Mouse (Mus musculus) liver, embryonic 14.5 days (tissue): ENCODE results near the gene Uri1. TPM values are rescaled to one million over a fixed set of nuclear protein-coding genes. Genes with fewer than 3 reads are reported as not detected.

Experiments
- ATAC-seq: fragments of 200-750 bp; cut with Nextera tagmentation; 2 replicates; pipeline ENCODE4 v1.8.0; 2017; ENCODE audit warnings: moderate number of reproducible peaks, mild to moderate bottlenecking, moderate library complexity; ENCODE audit not compliant: insufficient read depth
- DNase-seq, 3 experiments: peaks; one replicate each; pipeline ENCODE4 v3.0.0-alpha.2; 2012 to 2013; ENCODE audit warnings: low read depth in 3 of 3, low spot score in 3 of 3
- H3K27ac ChIP-seq: fragments of 300-500 bp; sonication (generic); 2 replicates; pipeline ENCODE4 v1.5.1; 2014; ENCODE audit warnings: moderate library complexity, mild to moderate bottlenecking, control low read depth, inconsistent platforms
- H3K27me3 ChIP-seq: fragments of 300-500 bp; sonication (generic); 2 replicates; pipeline ENCODE4 v1.6.1; 2014; ENCODE audit warnings: mild to moderate bottlenecking, low read length, moderate library complexity; ENCODE audit not compliant: control insufficient read depth, insufficient read depth
- H3K36me3 ChIP-seq: fragments of 300-500 bp; sonication (generic); replicated peaks from 2 replicates; pipeline ENCODE4 v1.6.1; 2014; ENCODE audit warnings: low read depth; ENCODE audit not compliant: control insufficient read depth, insufficient read depth
- H3K4me1 ChIP-seq, 2 experiments: fragments of 200-500 bp in 1 of 2; fragments of 300-500 bp in 1 of 2; sonication (generic) in 1 of 2; replicated peaks; 2 replicates each; pipeline ENCODE4 v1.6.1; 2012 to 2014; ENCODE audit warnings: antibody characterized with exemption in 1 of 2, inconsistent platforms in 1 of 2, low read length in 1 of 2; ENCODE audit not compliant: control insufficient read depth in 2 of 2, insufficient read depth in 2 of 2
- H3K4me2 ChIP-seq: fragments of 300-500 bp; sonication (generic); 2 replicates; pipeline ENCODE4 v1.6.1; 2014; ENCODE audit warnings: low read depth, mild to moderate bottlenecking, control low read depth, moderate library complexity
- H3K4me3 ChIP-seq, 2 experiments: fragments of 200-500 bp in 1 of 2; fragments of 300-500 bp in 1 of 2; sonication (generic) in 1 of 2; 2 replicates each; pipeline ENCODE4 v1.5.1; 2012 to 2014; ENCODE audit warnings: low read depth in 2 of 2, low read length in 2 of 2, mild to moderate bottlenecking in 2 of 2, control low read depth in 1 of 2, inconsistent platforms in 1 of 2, moderate library complexity in 1 of 2; ENCODE audit not compliant: insufficient read depth in 1 of 2
- H3K9ac ChIP-seq: fragments of 300-500 bp; sonication (generic); replicated peaks from 2 replicates; pipeline ENCODE4 v1.6.1; 2014; ENCODE audit warnings: mild to moderate bottlenecking, control low read depth, moderate library complexity
- H3K9me3 ChIP-seq: fragments of 300-500 bp; sonication (generic); 2 replicates; pipeline ENCODE4 v1.6.1; 2016; ENCODE audit warnings: low read length, mixed read lengths; ENCODE audit not compliant: control insufficient read depth
- CTCF ChIP-seq: IDR thresholded peaks from 2 replicates; pipeline ENCODE4 v1.5.1; 2016; ENCODE audit warnings: antibody characterized with exemption, low read depth, control low read depth
- EP300 ChIP-seq: IDR thresholded peaks from 2 replicates; pipeline ENCODE4 v1.6.1; 2016; ENCODE audit warnings: antibody characterized with exemption, low read depth
- WGBS: fragments of 180-500 bp; shearing (Covaris S2); extraction: QIAGEN DNeasy Blood & Tissue Kit; methylation state at CpG from one replicate; pipeline ENCODE4 v1.1.7; 2014; ENCODE audit not compliant: insufficient replicate concordance; 5-methylcytosine and 5-hydroxymethylcytosine counted together
- polyA plus RNA-seq, 2 experiments: library from polyadenylated mRNA; depleted of rRNA in 1 of 2; stranded (reverse) in 1 of 2; unstranded in 1 of 2; fragments of >200 nt; fragmentation: Nextera tagmentation in 1 of 2; extraction: Ambion mirVana in 1 of 2; gene quantifications; 2 replicates each; pipeline versions ENCODE4 v1.2.1 to v1.2.3; 2012 to 2014

The Uri1 gene
- polyA plus RNA-seq, 2 experiments, result 7.2 to 11.9 TPM

DNA sequence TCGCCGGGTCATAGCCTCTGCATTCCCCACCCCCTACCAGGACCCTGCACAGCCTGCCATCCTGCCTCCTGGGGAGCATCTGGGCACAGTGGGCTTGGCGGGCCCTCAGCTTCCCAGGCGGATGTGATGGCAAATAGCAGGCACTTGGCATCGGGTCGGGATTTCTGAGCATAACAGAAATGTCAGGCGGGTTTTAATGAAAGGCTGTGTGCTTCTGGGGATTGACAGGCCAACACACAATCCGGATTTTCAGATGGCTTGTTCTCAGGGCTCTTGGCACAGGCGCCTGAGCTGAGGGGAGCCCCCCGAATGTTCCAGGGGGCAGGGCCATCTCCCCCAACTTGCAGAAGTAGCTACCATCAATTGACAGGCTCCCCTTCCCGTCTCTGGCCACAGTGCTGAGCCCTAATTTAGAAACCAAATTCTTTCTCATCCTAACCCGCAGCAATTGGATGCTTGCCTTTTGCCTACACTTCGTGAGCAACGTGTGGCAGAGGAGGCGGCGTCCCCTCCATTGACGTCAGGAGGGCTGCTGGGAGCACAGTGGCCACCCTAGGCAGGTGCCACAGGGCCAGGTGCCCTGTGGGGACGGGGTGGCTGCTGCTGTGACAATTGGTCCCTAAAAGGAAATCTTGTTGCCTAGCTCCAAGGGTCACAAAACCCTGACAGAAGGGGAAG lies 106.5 kb downstream of the Uri1 start:
- Histone ChIP-seq H3K9me3 (no peaks in the 10 kb centered on the region), H3K4me2 (no peak overlapping the region), H3K27ac (no peak overlapping the region), H3K27me3 (no peaks in the 10 kb centered on the region), H3K36me3 (no peaks in the 10 kb centered on the region), H3K9ac (no peak overlapping the region), H3K4me1 (no peaks in the 10 kb centered on the region), H3K4me3 (no peak overlapping the region)
- DNase-seq (no peak), ATAC-seq (no peak)
- WGBS, result 52% methylated on average over 18 of the region's 18 CpGs
- TF ChIP-seq CTCF, result no peak
- no peak for TF ChIP-seq EP300

DNA sequence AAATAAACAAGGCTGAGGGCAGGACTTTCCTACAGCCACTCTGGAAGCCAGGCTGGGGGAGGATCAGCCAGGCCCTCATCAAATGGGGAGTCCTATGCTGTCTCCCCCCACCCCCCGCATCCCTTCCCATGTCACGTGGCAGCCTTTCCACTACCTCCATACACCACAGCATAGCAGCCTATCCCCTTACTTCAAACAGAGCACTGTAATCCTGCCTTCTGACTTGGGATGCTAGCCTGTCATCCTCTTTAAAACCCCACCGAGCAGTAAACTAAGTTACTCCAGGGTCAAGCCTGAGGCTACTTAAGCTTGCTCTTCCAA lies 111.6 kb downstream of the Uri1 start:
- Histone ChIP-seq H3K27me3 (no peaks in the 10 kb centered on the region), H3K4me3 (no peak overlapping the region), H3K4me1 (no peaks in the 10 kb centered on the region), H3K27ac (no peak overlapping the region), H3K9me3 (no peaks in the 10 kb centered on the region), H3K9ac (no peak overlapping the region), H3K36me3 (no peaks in the 10 kb centered on the region), H3K4me2 (no peak overlapping the region)
- WGBS, result 56% methylated on average over 3 of the region's 3 CpGs
- no peak for DNase-seq
- no peak for ATAC-seq
- TF ChIP-seq EP300, result no peak
- TF ChIP-seq CTCF, result no peak

DNA sequence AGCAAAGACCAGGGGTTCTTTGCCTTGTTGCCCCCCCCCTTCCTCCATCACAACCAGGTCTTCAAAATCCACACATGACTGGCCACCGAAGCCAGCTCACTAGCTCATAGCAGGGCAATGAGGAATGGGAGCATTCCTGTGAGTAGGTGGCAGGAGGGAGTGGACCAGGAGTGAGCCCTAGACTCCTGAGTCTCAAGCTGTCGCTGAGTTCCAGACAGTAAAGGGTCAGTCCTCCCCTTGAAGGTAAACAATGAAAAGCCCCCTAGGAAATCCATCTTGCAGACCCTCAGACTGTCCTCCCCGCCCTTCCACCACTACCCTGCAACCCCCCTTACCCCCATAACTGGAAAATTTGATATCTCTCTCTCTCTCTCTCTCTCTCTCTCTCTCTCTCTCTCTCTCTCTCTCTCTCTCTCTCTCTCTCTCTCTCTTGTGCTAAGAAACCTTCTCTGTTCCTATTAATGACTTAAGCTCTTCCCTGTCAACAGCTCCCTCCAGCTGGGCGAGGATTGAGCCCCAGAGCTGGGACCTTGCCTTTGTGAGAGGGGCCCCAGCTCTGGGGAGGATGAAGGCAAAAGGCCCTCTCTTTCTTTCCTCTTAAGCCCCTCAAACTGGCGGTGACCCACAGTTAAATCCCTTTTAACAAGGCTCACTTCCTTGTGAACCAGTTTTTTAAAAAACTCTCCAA lies 112.1 kb downstream of the Uri1 start:
- no peaks in the 10 kb centered on the region for H3K4me1 ChIP-seq

DNA sequence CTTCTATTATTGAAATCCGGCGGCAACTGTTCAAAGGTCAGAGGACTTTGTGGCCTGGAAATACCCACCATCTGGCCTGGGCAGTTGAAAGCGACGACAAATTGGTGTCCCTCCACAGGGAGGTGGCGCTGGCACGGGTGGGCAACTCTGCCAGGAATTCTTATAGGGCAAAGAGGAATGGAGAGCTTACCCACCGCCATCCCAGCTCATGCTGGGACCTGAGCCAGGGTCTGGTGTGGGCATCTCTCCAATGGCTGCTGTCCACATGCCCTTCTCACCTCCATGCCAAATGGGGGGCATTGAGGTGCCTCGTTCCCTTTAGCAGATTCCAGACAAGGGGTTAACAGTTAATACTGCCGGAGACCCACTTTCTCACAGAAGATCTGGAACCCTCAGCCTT lies 113.2 kb downstream of the Uri1 start:
- TF ChIP-seq EP300 (no peak), CTCF (no peak)
- ATAC-seq (no peak), DNase-seq (no peak)
- H3K4me1 ChIP-seq, result no peaks in the 10 kb centered on the region
- H3K27me3 ChIP-seq, result no peaks in the 10 kb centered on the region
- WGBS, result 76% methylated on average over 9 of the region's 9 CpGs
- no peaks in the 10 kb centered on the region for H3K9me3 ChIP-seq
- no peak overlapping the region for H3K4me2 ChIP-seq
- H3K4me3 ChIP-seq, result no peak overlapping the region
- no peaks in the 10 kb centered on the region for H3K36me3 ChIP-seq
- no peak overlapping the region for H3K9ac ChIP-seq
- H3K27ac ChIP-seq, result no peak overlapping the region

More for the DNA sequence above, 112.1 kb downstream of the Uri1 start:
- 47% methylated on average over 5 of the region's 5 CpGs for WGBS
- no peak overlapping the region for H3K4me2 ChIP-seq
- H3K36me3 ChIP-seq, result no peaks in the 10 kb centered on the region
- TF ChIP-seq EP300 (no peak), CTCF (no peak)
- H3K4me3 ChIP-seq, result no peak overlapping the region
- H3K9me3 ChIP-seq, result no peaks in the 10 kb centered on the region
- no peak for ATAC-seq
- H3K9ac ChIP-seq, result no peak overlapping the region
- DNase-seq, result no peak
- no peaks in the 10 kb centered on the region for H3K27me3 ChIP-seq
- H3K27ac ChIP-seq, result no peak overlapping the region

Other genes with a start within 250 kb of the Uri1 start
- 0.05 TPM in 1 of 2 replicates, not detected in the other for gene Zfp536, start 249.9 kb downstream of the Uri1 start, polyA plus RNA-seq (2012; rRNA removed)
- gene Zfp536, start 249.9 kb downstream of the Uri1 start, polyA plus RNA-seq (2014; fragmentation: Nextera tagmentation; extraction: Ambion mirVana), result not detected in 2 replicates
- gene Ccne1, start 84.0 kb upstream of the Uri1 start, polyA plus RNA-seq (2012; rRNA removed), result 51.2 and 71.1 TPM in 2 replicates
- 87.8 and 94.9 TPM in 2 replicates for gene Ccne1, start 84.0 kb upstream of the Uri1 start, polyA plus RNA-seq (2014; fragmentation: Nextera tagmentation; extraction: Ambion mirVana)
- gene 1600014C10Rik, start 159.7 kb upstream of the Uri1 start, polyA plus RNA-seq (2012; rRNA removed), result 3.6 and 4.7 TPM in 2 replicates
- gene 1600014C10Rik, start 159.7 kb upstream of the Uri1 start, polyA plus RNA-seq (2014; fragmentation: Nextera tagmentation; extraction: Ambion mirVana), result 10.3 and 11.2 TPM in 2 replicates
- gene Plekhf1, start 204.5 kb upstream of the Uri1 start, polyA plus RNA-seq (2012; rRNA removed), result 0.24 and 0.26 TPM in 2 replicates
- gene Plekhf1, start 204.5 kb upstream of the Uri1 start, polyA plus RNA-seq (2014; fragmentation: Nextera tagmentation; extraction: Ambion mirVana), result 0.37 and 0.38 TPM in 2 replicates
- gene Pop4, start 247.9 kb upstream of the Uri1 start, polyA plus RNA-seq (2012; rRNA removed), result 6.0 and 8.5 TPM in 2 replicates
- 12.7 and 14.2 TPM in 2 replicates for gene Pop4, start 247.9 kb upstream of the Uri1 start, polyA plus RNA-seq (2014; fragmentation: Nextera tagmentation; extraction: Ambion mirVana)